Mouse (Mus musculus): ENCODE data around the gene Cbr1. TPM values are rescaled to one million over a fixed set of nuclear protein-coding genes. Genes with fewer than 3 reads are reported as not detected.

Gene Cbr1
- polyA plus RNA-seq, 1 experiment, result 33.7 TPM

DNA sequence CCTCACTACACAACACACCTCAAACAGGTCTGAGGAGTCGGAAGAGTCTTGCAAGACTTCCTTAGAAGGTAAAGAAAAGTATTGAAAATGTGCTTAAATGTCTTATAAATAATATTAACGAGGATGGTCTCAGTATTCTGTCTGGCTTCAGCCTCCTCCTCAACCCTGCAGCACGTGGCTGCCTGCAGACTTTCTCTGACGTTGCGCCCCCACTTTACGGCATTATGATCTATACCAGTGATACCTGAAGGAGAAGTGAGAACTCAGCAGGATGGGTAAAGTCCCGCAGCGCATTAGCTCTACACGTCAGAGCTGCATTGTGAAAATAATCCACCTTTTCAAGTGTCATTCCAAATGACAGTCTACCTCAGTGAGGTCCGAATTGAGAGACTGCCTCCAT, 11.2 kb upstream of the Cbr1 start:
- Histone ChIP-seq H3K9me3 (replicated peaks; ENCODE audit: control insufficient read depth, insufficient read depth, low read length, poor library complexity, severe bottlenecking) (no peaks in the 10 kb centered on the region), H3K36me3 (ENCODE audit: control insufficient read depth, insufficient read depth, low read length, poor library complexity, severe bottlenecking) (peaks cover 5% of the 10 kb centered on the region)
- no peak for TF ChIP-seq CTCF (IDR thresholded peaks at IDR 0.05; ENCODE audit: low read depth, low read length)
- no peak for TF ChIP-seq POLR2A (IDR thresholded peaks at IDR 0.05; ENCODE audit: insufficient read depth, low read length)
- TF ChIP-seq EP300 (IDR thresholded peaks at IDR 0.05; ENCODE audit: insufficient read depth, low read depth, low read length), result no peak

GRCm38 (mm10) chr16:93595766-93596165, 9.9 kb upstream of the Cbr1 start:
- TF ChIP-seq EP300 (IDR thresholded peaks at IDR 0.05; ENCODE audit: insufficient read depth, low read depth, low read length) (no peak), POLR2A (IDR thresholded peaks at IDR 0.05; ENCODE audit: insufficient read depth, low read length) (no peak), CTCF (IDR thresholded peaks at IDR 0.05; ENCODE audit: low read depth, low read length) (no peak)
- Histone ChIP-seq H3K9me3 (replicated peaks; ENCODE audit: control insufficient read depth, insufficient read depth, low read length, poor library complexity, severe bottlenecking) (no peaks in the 10 kb centered on the region), H3K4me1 (ENCODE audit: control insufficient read depth, insufficient read depth, low read length) (no peaks in the 10 kb centered on the region), H3K27ac (ENCODE audit: insufficient read depth, low read length) (no peak overlapping the region), H3K9ac (ENCODE audit: low read depth, poor library complexity, severe bottlenecking) (no peak overlapping the region), H3K36me3 (ENCODE audit: control insufficient read depth, insufficient read depth, low read length, poor library complexity, severe bottlenecking) (peaks cover 8% of the 10 kb centered on the region), H3K4me3 (ENCODE audit: low read depth, low read length) (no peak overlapping the region), H3K27me3 (ENCODE audit: control insufficient read depth, insufficient read depth, low read length, poor library complexity, severe bottlenecking) (no peaks in the 10 kb centered on the region)

More for the DNA sequence above, 11.2 kb upstream of the Cbr1 start:
- no peaks in the 10 kb centered on the region for H3K4me1 ChIP-seq (ENCODE audit: control insufficient read depth, insufficient read depth, low read length)
- no peak overlapping the region for H3K9ac ChIP-seq (ENCODE audit: low read depth, poor library complexity, severe bottlenecking)
- H3K27ac ChIP-seq (ENCODE audit: insufficient read depth, low read length), result no peak overlapping the region
- no peak overlapping the region for H3K4me3 ChIP-seq (ENCODE audit: low read depth, low read length)
- no peaks in the 10 kb centered on the region for H3K27me3 ChIP-seq (ENCODE audit: control insufficient read depth, insufficient read depth, low read length, poor library complexity, severe bottlenecking)

DNA sequence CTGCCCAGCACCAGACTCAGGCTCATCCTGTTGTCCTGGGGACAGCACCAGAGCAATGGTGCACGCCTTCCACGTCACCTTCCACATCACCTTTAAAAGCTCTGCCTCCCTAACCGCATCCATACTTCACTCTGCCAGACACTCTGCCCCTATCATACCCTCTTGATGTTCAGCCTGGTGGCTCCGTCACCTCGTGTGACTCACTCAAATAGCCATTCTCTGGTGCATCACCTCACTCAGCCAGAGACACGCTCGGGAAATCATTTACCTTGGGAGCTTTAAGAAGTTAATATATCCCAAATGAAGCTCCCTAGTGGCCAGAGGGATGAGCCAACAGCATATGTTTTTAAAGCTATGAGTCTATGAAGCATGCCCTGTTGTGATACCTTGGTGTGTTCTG, 8.8 kb upstream of the Cbr1 start:
- Histone ChIP-seq H3K9ac (ENCODE audit: low read depth, poor library complexity, severe bottlenecking) (no peak overlapping the region), H3K9me3 (replicated peaks; ENCODE audit: control insufficient read depth, insufficient read depth, low read length, poor library complexity, severe bottlenecking) (no peaks in the 10 kb centered on the region), H3K4me1 (ENCODE audit: control insufficient read depth, insufficient read depth, low read length) (no peaks in the 10 kb centered on the region), H3K36me3 (ENCODE audit: control insufficient read depth, insufficient read depth, low read length, poor library complexity, severe bottlenecking) (peaks cover 8% of the 10 kb centered on the region), H3K27me3 (ENCODE audit: control insufficient read depth, insufficient read depth, low read length, poor library complexity, severe bottlenecking) (no peaks in the 10 kb centered on the region), H3K4me3 (ENCODE audit: low read depth, low read length) (no peak overlapping the region), H3K27ac (ENCODE audit: insufficient read depth, low read length) (no peak overlapping the region)
- TF ChIP-seq CTCF (IDR thresholded peaks at IDR 0.05; ENCODE audit: low read depth, low read length) (no peak), POLR2A (IDR thresholded peaks at IDR 0.05; ENCODE audit: insufficient read depth, low read length) (no peak), EP300 (IDR thresholded peaks at IDR 0.05; ENCODE audit: insufficient read depth, low read depth, low read length) (no peak)

DNA sequence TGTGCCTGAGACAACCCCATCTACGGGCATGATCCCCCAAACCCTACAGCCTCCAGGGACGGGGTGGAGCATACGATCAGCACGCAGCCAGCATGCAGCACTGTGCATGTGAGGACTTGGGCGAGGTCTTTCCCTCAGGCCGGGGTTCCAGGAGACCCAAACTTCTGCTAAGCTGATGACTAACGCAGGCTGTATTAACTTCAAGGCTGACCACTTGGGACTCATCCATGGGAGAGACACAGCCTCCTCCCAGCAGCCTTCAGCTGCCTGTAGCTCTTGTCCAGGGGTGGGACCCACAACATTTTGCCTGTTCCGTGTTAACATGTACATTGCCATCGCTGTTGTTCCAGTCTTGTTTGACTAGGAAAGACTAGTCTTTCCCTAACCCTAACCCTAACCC, 8.1 kb upstream of the Cbr1 start:
- H3K9me3 ChIP-seq (replicated peaks; ENCODE audit: control insufficient read depth, insufficient read depth, low read length, poor library complexity, severe bottlenecking), result no peaks in the 10 kb centered on the region
- TF ChIP-seq CTCF (IDR thresholded peaks at IDR 0.05; ENCODE audit: low read depth, low read length), result no peak
- no peak for TF ChIP-seq EP300 (IDR thresholded peaks at IDR 0.05; ENCODE audit: insufficient read depth, low read depth, low read length)
- TF ChIP-seq POLR2A (IDR thresholded peaks at IDR 0.05; ENCODE audit: insufficient read depth, low read length), result no peak
- no peak overlapping the region for H3K27ac ChIP-seq (ENCODE audit: insufficient read depth, low read length)
- H3K9ac ChIP-seq (ENCODE audit: low read depth, poor library complexity, severe bottlenecking), result no peak overlapping the region
- H3K4me1 ChIP-seq (ENCODE audit: control insufficient read depth, insufficient read depth, low read length), result no peaks in the 10 kb centered on the region
- H3K36me3 ChIP-seq (ENCODE audit: control insufficient read depth, insufficient read depth, low read length, poor library complexity, severe bottlenecking), result peaks cover 8% of the 10 kb centered on the region
- no peak overlapping the region for H3K4me3 ChIP-seq (ENCODE audit: low read depth, low read length)
- H3K27me3 ChIP-seq (ENCODE audit: control insufficient read depth, insufficient read depth, low read length, poor library complexity, severe bottlenecking), result no peaks in the 10 kb centered on the region

- no peak overlapping the region for H3K9ac ChIP-seq (ENCODE audit: low read depth, poor library complexity, severe bottlenecking)
- no peak overlapping the region for H3K27ac ChIP-seq (ENCODE audit: insufficient read depth, low read length)
- TF ChIP-seq EP300 (IDR thresholded peaks at IDR 0.05; ENCODE audit: insufficient read depth, low read depth, low read length), result no peak
- no peak for TF ChIP-seq CTCF (IDR thresholded peaks at IDR 0.05; ENCODE audit: low read depth, low read length)
- no peak for TF ChIP-seq POLR2A (IDR thresholded peaks at IDR 0.05; ENCODE audit: insufficient read depth, low read length)
- H3K27me3 ChIP-seq (ENCODE audit: control insufficient read depth, insufficient read depth, low read length, poor library complexity, severe bottlenecking), result no peaks in the 10 kb centered on the region
- no peaks in the 10 kb centered on the region for H3K4me1 ChIP-seq (ENCODE audit: control insufficient read depth, insufficient read depth, low read length)
- no peak overlapping the region for H3K4me3 ChIP-seq (ENCODE audit: low read depth, low read length)
- no peaks in the 10 kb centered on the region for H3K9me3 ChIP-seq (replicated peaks; ENCODE audit: control insufficient read depth, insufficient read depth, low read length, poor library complexity, severe bottlenecking)
- H3K36me3 ChIP-seq (ENCODE audit: control insufficient read depth, insufficient read depth, low read length, poor library complexity, severe bottlenecking), result peaks cover 8% of the 10 kb centered on the region
Observed at GRCm38 (mm10) chr16:93599461-93599860, 6.2 kb upstream of the Cbr1 start.

GRCm38 (mm10) chr16:93603439-93604212, 2.0 kb upstream of the Cbr1 start, which contains the start of gene Setd4:
TSS of gene Setd4 (minus strand) at chr16:93604063.
- TF ChIP-seq POLR2A (IDR thresholded peaks at IDR 0.05; ENCODE audit: insufficient read depth, low read length) (peak; percentile 72), CTCF (IDR thresholded peaks at IDR 0.05; ENCODE audit: low read depth, low read length) (no peak)
- no peaks in the 10 kb centered on the region for H3K9me3 ChIP-seq (replicated peaks; ENCODE audit: control insufficient read depth, insufficient read depth, low read length, poor library complexity, severe bottlenecking)
- H3K4me1 ChIP-seq (ENCODE audit: control insufficient read depth, insufficient read depth, low read length), result no peaks in the 10 kb centered on the region
- H3K4me3 ChIP-seq (ENCODE audit: low read depth, low read length), result peak within 1 kb of the TSS; percentile 79
- peak within 1 kb of the TSS; percentile 28 for H3K9ac ChIP-seq (ENCODE audit: low read depth, poor library complexity, severe bottlenecking)
- H3K27me3 ChIP-seq (ENCODE audit: control insufficient read depth, insufficient read depth, low read length, poor library complexity, severe bottlenecking), result no peaks in the 10 kb centered on the region
- H3K36me3 ChIP-seq (ENCODE audit: control insufficient read depth, insufficient read depth, low read length, poor library complexity, severe bottlenecking), result 0 out of 2 replicates have a peak, but pooled peaks cover 3% of the 10 kb centered on the region
- H3K27ac ChIP-seq (ENCODE audit: insufficient read depth, low read length), result peak within 1 kb of the TSS; percentile 47
